Mouse (Mus musculus): Measurements from ENCODE around the gene Olfr716. TPM values are rescaled to one million over a fixed set of nuclear protein-coding genes. Genes with fewer than 3 reads are reported as not detected.
"Not testable (repeated sequence)": the region's sequence is repeated elsewhere in the genome, so short reads cannot be mapped to it uniquely, and the experiment has no call there.

Olfr716 gene
- polyA plus RNA-seq (2014; fragmentation: Nextera tagmentation; extraction: Ambion mirVana) = not detected in 2 replicates

- H3K27ac ChIP-seq (ENCODE audit: low read depth, low read length) = not testable (repeated sequence)
- WGBS = 67% methylated on average over 2 of the region's 2 CpGs
These were observed at the start of gene Olfr716 for GRCm38 (mm10) chr7:107138027-107138426. Olfr716 (plus strand) TSS chr7:107138327.

GRCm38 (mm10) chr7:107092920-107093319 is 45.2 kb upstream of the Olfr716 start, which contains the start of gene Olfr17:
Olfr17 (plus strand) TSS chr7:107093220.
- no peak for ATAC-seq (replicated peaks; ENCODE audit: low FRiP score)
- no peak within 1 kb of the TSS for H3K4me2 ChIP-seq
- H3K9me3 ChIP-seq (ENCODE audit: control insufficient read depth, low read length) = no peaks in the 10 kb centered on the region
- H3K4me3 ChIP-seq (ENCODE audit: low read depth, low read length) = no peak within 1 kb of the TSS
- no peak within 1 kb of the TSS for H3K27ac ChIP-seq (ENCODE audit: low read depth, low read length)
- WGBS = 45% methylated on average over 1 of the region's 1 CpGs
- H3K4me1 ChIP-seq (replicated peaks; ENCODE audit: control insufficient read depth, insufficient read depth, low read length) = no peaks in the 10 kb centered on the region
- H3K9ac ChIP-seq (ENCODE audit: low read depth, low read length) = no peak within 1 kb of the TSS
- no peaks in the 10 kb centered on the region for H3K36me3 ChIP-seq (ENCODE audit: control insufficient read depth, insufficient read depth, low read length)
- no peaks in the 10 kb centered on the region for H3K27me3 ChIP-seq (replicated peaks; ENCODE audit: control insufficient read depth, insufficient read depth, low read length)
- DNase-seq (ENCODE audit: low spot score) = no peak

More at GRCm38 (mm10) chr7:107138027-107138426, at the start of gene Olfr716:
- not testable (repeated sequence) for H3K36me3 ChIP-seq (ENCODE audit: control insufficient read depth, insufficient read depth, low read length); DNase-seq (ENCODE audit: low spot score); H3K4me2 ChIP-seq; H3K27me3 ChIP-seq (replicated peaks; ENCODE audit: control insufficient read depth, insufficient read depth, low read length); H3K9ac ChIP-seq (ENCODE audit: low read depth, low read length); H3K4me3 ChIP-seq (ENCODE audit: low read depth, low read length); H3K4me1 ChIP-seq (replicated peaks; ENCODE audit: control insufficient read depth, insufficient read depth, low read length); H3K9me3 ChIP-seq (ENCODE audit: control insufficient read depth, low read length); ATAC-seq (replicated peaks; ENCODE audit: low FRiP score)

- H3K27ac ChIP-seq (ENCODE audit: low read depth, low read length); H3K4me2 ChIP-seq; DNase-seq (ENCODE audit: low spot score); H3K27me3 ChIP-seq (replicated peaks; ENCODE audit: control insufficient read depth, insufficient read depth, low read length); H3K4me3 ChIP-seq (ENCODE audit: low read depth, low read length); ATAC-seq (replicated peaks; ENCODE audit: low FRiP score); H3K9me3 ChIP-seq (ENCODE audit: control insufficient read depth, low read length); H3K9ac ChIP-seq (ENCODE audit: low read depth, low read length); H3K4me1 ChIP-seq (replicated peaks; ENCODE audit: control insufficient read depth, insufficient read depth, low read length); H3K36me3 ChIP-seq (ENCODE audit: control insufficient read depth, insufficient read depth, low read length): not testable (repeated sequence)
- WGBS = 80% methylated on average over 1 of the region's 2 CpGs
These were observed 27.9 kb upstream of the Olfr716 start, which contains the start of gene Olfr715b for GRCm38 (mm10) chr7:107110269-107110668. Olfr715b (minus strand) TSS chr7:107110369.

GRCm38 (mm10) chr7:107130983-107131382 is 7.1 kb upstream of the Olfr716 start, which contains the start of gene Olfr715:
Olfr715 (minus strand) TSS chr7:107131083.
- H3K27ac ChIP-seq (ENCODE audit: low read depth, low read length); H3K36me3 ChIP-seq (ENCODE audit: control insufficient read depth, insufficient read depth, low read length); H3K4me1 ChIP-seq (replicated peaks; ENCODE audit: control insufficient read depth, insufficient read depth, low read length); H3K4me2 ChIP-seq; H3K27me3 ChIP-seq (replicated peaks; ENCODE audit: control insufficient read depth, insufficient read depth, low read length); DNase-seq (ENCODE audit: low spot score); ATAC-seq (replicated peaks; ENCODE audit: low FRiP score); H3K4me3 ChIP-seq (ENCODE audit: low read depth, low read length); H3K9ac ChIP-seq (ENCODE audit: low read depth, low read length); H3K9me3 ChIP-seq (ENCODE audit: control insufficient read depth, low read length): not testable (repeated sequence)
- 71% methylated on average over 2 of the region's 3 CpGs for WGBS

GRCm38 (mm10) chr7:107166690-107167089 is 28.6 kb downstream of the Olfr716 start, which contains the start of gene Nlrp14:
Nlrp14 (plus strand) TSS chr7:107166990.
- Histone ChIP-seq H3K9ac (ENCODE audit: low read depth, low read length) (no peak within 1 kb of the TSS), H3K9me3 (ENCODE audit: control insufficient read depth, low read length) (no peaks in the 10 kb centered on the region; the same call in 1 of the 2 replicates), H3K27me3 (replicated peaks; ENCODE audit: control insufficient read depth, insufficient read depth, low read length) (no peaks in the 10 kb centered on the region), H3K27ac (ENCODE audit: low read depth, low read length) (no peak within 1 kb of the TSS), H3K4me1 (replicated peaks; ENCODE audit: control insufficient read depth, insufficient read depth, low read length) (no peaks in the 10 kb centered on the region), H3K36me3 (ENCODE audit: control insufficient read depth, insufficient read depth, low read length) (no peaks in the 10 kb centered on the region), H3K4me2 (no peak within 1 kb of the TSS), H3K4me3 (ENCODE audit: low read depth, low read length) (no peak within 1 kb of the TSS)
- DNase-seq (ENCODE audit: low spot score) (no peak), ATAC-seq (replicated peaks; ENCODE audit: low FRiP score) (no peak)
- WGBS = 75% methylated on average over 10 of the region's 10 CpGs

GRCm38 (mm10) chr7:107180406-107180805 is 42.3 kb downstream of the Olfr716 start:
- DNase-seq (ENCODE audit: low spot score) (no peak), ATAC-seq (replicated peaks; ENCODE audit: low FRiP score) (no peak)
- H3K4me1 ChIP-seq (replicated peaks; ENCODE audit: control insufficient read depth, insufficient read depth, low read length) = no peaks in the 10 kb centered on the region
- no peak overlapping the region for H3K4me2 ChIP-seq
- H3K9me3 ChIP-seq (ENCODE audit: control insufficient read depth, low read length) = no peaks in the 10 kb centered on the region
- no peaks in the 10 kb centered on the region for H3K36me3 ChIP-seq (ENCODE audit: control insufficient read depth, insufficient read depth, low read length)
- WGBS = 39% methylated on average over 2 of the region's 2 CpGs
- H3K27ac ChIP-seq (ENCODE audit: low read depth, low read length) = no peak overlapping the region
- H3K9ac ChIP-seq (ENCODE audit: low read depth, low read length) = no peak overlapping the region
- H3K27me3 ChIP-seq (replicated peaks; ENCODE audit: control insufficient read depth, insufficient read depth, low read length) = no peaks in the 10 kb centered on the region
- H3K4me3 ChIP-seq (ENCODE audit: low read depth, low read length) = no peak overlapping the region

Other genes starting within 250 kb of the Olfr716 start
- not detected in 2 replicates for gene Olfr707, start 237.1 kb upstream of the Olfr716 start, polyA plus RNA-seq (2014; fragmentation: Nextera tagmentation; extraction: Ambion mirVana)
- not detected in 2 replicates for gene Olfr1532-ps1, start 230.3 kb upstream of the Olfr716 start, polyA plus RNA-seq (2014; fragmentation: Nextera tagmentation; extraction: Ambion mirVana)
- not detected in 2 replicates for gene Olfr709-ps1, start 206.1 kb upstream of the Olfr716 start, polyA plus RNA-seq (2014; fragmentation: Nextera tagmentation; extraction: Ambion mirVana)
- not detected in 2 replicates for gene Olfr710, start 190.0 kb upstream of the Olfr716 start, polyA plus RNA-seq (2014; fragmentation: Nextera tagmentation; extraction: Ambion mirVana)
- not detected in 2 replicates for gene Olfr6, start 174.4 kb upstream of the Olfr716 start, polyA plus RNA-seq (2014; fragmentation: Nextera tagmentation; extraction: Ambion mirVana)
- gene Olfr711, start 162.9 kb upstream of the Olfr716 start, polyA plus RNA-seq (2014; fragmentation: Nextera tagmentation; extraction: Ambion mirVana) = not detected in 2 replicates
- gene Olfr2, start 132.3 kb upstream of the Olfr716 start, polyA plus RNA-seq (2014; fragmentation: Nextera tagmentation; extraction: Ambion mirVana) = not detected in 2 replicates
- not detected in 2 replicates for gene Olfr713, start 107.2 kb upstream of the Olfr716 start, polyA plus RNA-seq (2014; fragmentation: Nextera tagmentation; extraction: Ambion mirVana)
- not detected in 2 replicates for gene Olfr714, start 67.3 kb upstream of the Olfr716 start, polyA plus RNA-seq (2014; fragmentation: Nextera tagmentation; extraction: Ambion mirVana)
- not detected in 2 replicates for gene Olfr17, start 45.1 kb upstream of the Olfr716 start, polyA plus RNA-seq (2014; fragmentation: Nextera tagmentation; extraction: Ambion mirVana)
- not detected in 2 replicates for gene Olfr715b, start 28.0 kb upstream of the Olfr716 start, polyA plus RNA-seq (2014; fragmentation: Nextera tagmentation; extraction: Ambion mirVana)
- gene Olfr715, start 7.2 kb upstream of the Olfr716 start, polyA plus RNA-seq (2014; fragmentation: Nextera tagmentation; extraction: Ambion mirVana) = not detected in 2 replicates
- gene Nlrp14, start 28.7 kb downstream of the Olfr716 start, polyA plus RNA-seq (2014; fragmentation: Nextera tagmentation; extraction: Ambion mirVana) = not detected in 2 replicates
- gene Rbmxl2, start 71.1 kb downstream of the Olfr716 start, polyA plus RNA-seq (2014; fragmentation: Nextera tagmentation; extraction: Ambion mirVana) = not detected in 2 replicates
- gene Syt9, start 232.4 kb downstream of the Olfr716 start, polyA plus RNA-seq (2014; fragmentation: Nextera tagmentation; extraction: Ambion mirVana) = 2.1 and 2.2 TPM in 2 replicates

All from liver, embryonic 11.5 days (tissue).